Mouse (Mus musculus): Measurements from ENCODE around the gene Srsf11. TPM values are rescaled to one million over a fixed set of nuclear protein-coding genes. Genes with fewer than 3 reads are reported as not detected.

Gene Srsf11
- 403 TPM for total RNA-seq (2023)

GRCm38 (mm10) chr3:158036329-158036988, at the start of gene Srsf11, which contains the start of gene Lrrc40:
TSS of gene Srsf11 (minus strand) at chr3:158036639.
TSS of gene Lrrc40 (plus strand) at chr3:158036662.

Other genes with a start within 250 kb of the Srsf11 start
- gene Cth, start 111.6 kb downstream of the Srsf11 start, total RNA-seq (2023) = not detected
- 73.0 TPM for gene Ankrd13c, start 89.4 kb downstream of the Srsf11 start, total RNA-seq (2023)
- 17.6 TPM for gene Lrrc40, start within 50 bp of the Srsf11 start, total RNA-seq (2023)